Mouse (Mus musculus): ENCODE results near the gene BC035044. TPM values are rescaled to one million over a fixed set of nuclear protein-coding genes. Genes with fewer than 3 reads are reported as not detected.
A peak's percentile ranks its signal among the peaks of the same experiment; 100 is the strongest.

The BC035044 gene
- polyA plus RNA-seq, 1 experiment from 2014 or later: 1.9 TPM

DNA sequence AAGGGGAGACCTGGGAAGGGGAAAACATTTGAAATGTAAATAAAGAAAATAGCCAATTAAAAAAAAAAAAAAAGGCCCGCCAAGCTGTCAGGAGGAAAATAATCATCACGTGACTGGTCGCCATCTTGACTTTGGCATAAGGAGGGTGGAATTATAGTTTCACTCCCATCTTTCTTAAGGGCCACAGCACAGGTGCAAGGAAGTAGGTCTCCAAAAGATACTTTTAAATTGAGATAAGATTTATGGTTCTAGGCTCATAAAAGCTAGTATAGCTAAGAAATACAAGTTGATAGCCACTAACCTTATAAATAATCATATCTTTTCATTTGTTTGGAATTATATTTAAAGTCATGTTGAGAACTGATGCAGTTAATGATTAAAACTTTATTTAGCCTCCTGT lies 36.0 kb downstream of the BC035044 start:
- ATAC-seq (ENCODE audit: insufficient number of reproducible peaks, insufficient read depth, low FRiP score, low read depth): no peak
- H3K27ac ChIP-seq (ENCODE audit: low read length): no peak overlapping the region
- H3K4me3 ChIP-seq (ENCODE audit: low read depth, low read length): no peak overlapping the region
- H3K9ac ChIP-seq (replicated peaks; ENCODE audit: low read depth, low read length): no peak overlapping the region
- H3K36me3 ChIP-seq (ENCODE audit: control insufficient read depth, insufficient read depth, low read length): no peaks in the 10 kb centered on the region
- H3K27me3 ChIP-seq (ENCODE audit: control insufficient read depth, insufficient read depth, low read length): no peaks in the 10 kb centered on the region
- 91% methylated on average over 3 of the region's 3 CpGs for WGBS
- H3K4me1 ChIP-seq (ENCODE audit: control insufficient read depth, insufficient read depth, low read length): no peaks in the 10 kb centered on the region
- H3K9me3 ChIP-seq (ENCODE audit: control insufficient read depth, low read depth, low read length): no peaks in the 10 kb centered on the region
- H3K4me2 ChIP-seq (replicated peaks; ENCODE audit: low read depth, low read length): no peak overlapping the region

DNA sequence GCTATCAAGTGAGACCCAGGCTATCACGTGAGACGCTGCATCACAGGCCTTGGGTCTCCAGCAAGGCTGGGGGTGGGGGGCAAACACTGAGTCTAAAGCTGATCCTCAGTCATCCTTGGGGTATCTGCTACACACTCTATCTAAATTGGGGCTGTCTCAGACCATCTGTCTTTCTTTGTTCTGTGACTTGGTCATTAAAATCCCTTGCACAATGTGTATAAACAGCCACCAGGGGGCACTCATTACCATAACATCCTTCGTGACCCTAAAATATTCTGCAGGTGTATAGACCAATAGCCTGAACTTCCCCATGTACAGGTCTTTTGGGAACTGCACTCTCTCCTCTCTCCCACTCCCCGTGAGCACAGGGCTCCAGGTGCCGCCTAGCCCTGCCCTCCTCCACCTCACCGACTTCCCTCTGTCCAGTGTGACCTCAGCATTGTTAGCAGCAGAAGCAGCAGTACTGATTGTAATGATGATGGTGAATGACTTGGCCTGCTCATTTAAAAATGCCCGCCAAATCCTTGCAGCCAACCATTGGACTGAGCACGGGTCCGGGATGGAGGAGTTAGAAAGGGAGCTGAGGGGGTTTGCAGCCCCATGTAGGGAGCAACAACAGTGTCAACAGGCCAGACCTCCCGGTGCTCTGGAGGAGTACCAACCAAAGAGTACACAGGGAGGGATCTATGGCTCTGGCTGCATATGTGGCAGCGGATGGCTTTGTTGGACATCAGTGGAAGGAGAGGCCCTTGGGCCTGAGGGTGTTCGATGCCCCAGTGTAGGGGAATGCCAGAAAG lies 36.7 kb downstream of the BC035044 start:
- no peaks in the 10 kb centered on the region for H3K27me3 ChIP-seq (ENCODE audit: control insufficient read depth, insufficient read depth, low read length)
- ATAC-seq (ENCODE audit: insufficient number of reproducible peaks, insufficient read depth, low FRiP score, low read depth): peak; percentile 60; the same call in 1 of the 2 replicates
- WGBS: 47% methylated on average over 12 of the region's 12 CpGs
- no peaks in the 10 kb centered on the region for H3K4me1 ChIP-seq (ENCODE audit: control insufficient read depth, insufficient read depth, low read length)
- H3K4me2 ChIP-seq (replicated peaks; ENCODE audit: low read depth, low read length): no peak overlapping the region
- H3K4me3 ChIP-seq (ENCODE audit: low read depth, low read length): no peak overlapping the region
- no peaks in the 10 kb centered on the region for H3K9me3 ChIP-seq (ENCODE audit: control insufficient read depth, low read depth, low read length)
- no peak overlapping the region for H3K9ac ChIP-seq (replicated peaks; ENCODE audit: low read depth, low read length)
- H3K27ac ChIP-seq (ENCODE audit: low read length): no peak overlapping the region
- no peaks in the 10 kb centered on the region for H3K36me3 ChIP-seq (ENCODE audit: control insufficient read depth, insufficient read depth, low read length)

DNA sequence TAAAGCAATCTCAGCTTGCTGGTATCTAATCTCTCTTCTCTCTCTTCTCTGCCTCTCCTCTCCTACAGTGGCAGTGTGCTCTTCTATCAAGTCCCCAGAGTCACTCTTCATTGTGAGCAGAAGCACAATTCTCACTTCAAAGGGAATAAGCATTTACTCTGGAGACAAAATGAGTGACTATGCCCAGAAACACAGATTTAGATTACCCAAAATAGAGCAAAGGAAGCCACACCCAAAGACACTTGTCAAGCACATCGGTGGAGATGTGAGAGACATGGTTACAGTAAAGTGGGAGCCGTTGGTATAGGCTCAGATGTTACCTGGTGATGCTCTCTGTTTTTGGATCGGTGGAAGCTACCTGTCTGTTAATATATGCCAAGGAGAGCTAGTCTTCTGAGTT lies 38.2 kb downstream of the BC035044 start:
- 81% methylated on average over 3 of the region's 3 CpGs for WGBS
- no peaks in the 10 kb centered on the region for H3K36me3 ChIP-seq (ENCODE audit: control insufficient read depth, insufficient read depth, low read length)
- ATAC-seq (ENCODE audit: insufficient number of reproducible peaks, insufficient read depth, low FRiP score, low read depth): no peak

DNA sequence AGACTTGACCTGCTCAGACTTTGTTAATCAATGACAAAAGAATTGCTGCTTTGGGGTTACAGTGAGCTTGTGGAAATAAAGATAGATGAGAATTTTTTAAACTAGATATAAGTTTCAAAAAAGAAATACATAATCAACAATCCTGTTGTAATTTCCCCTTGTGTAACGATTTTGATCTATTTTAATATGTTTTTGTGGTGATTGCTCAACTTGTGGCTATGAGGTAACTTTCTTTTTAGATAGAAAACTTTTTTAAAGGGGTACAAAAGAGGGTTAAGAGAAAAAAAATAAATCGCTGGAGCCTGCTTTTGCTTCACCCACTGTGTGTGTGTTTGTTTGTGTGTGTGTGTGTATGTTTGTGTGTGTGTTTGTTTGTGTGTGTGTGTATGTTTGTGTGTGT lies 39.8 kb downstream of the BC035044 start:
- no peak overlapping the region for H3K4me2 ChIP-seq (replicated peaks; ENCODE audit: low read depth, low read length)
- no peaks in the 10 kb centered on the region for H3K27me3 ChIP-seq (ENCODE audit: control insufficient read depth, insufficient read depth, low read length)
- WGBS: 83% methylated on average over 2 of the region's 2 CpGs
- no peak overlapping the region for H3K27ac ChIP-seq (ENCODE audit: low read length)
- H3K4me3 ChIP-seq (ENCODE audit: low read depth, low read length): no peak overlapping the region
- H3K36me3 ChIP-seq (ENCODE audit: control insufficient read depth, insufficient read depth, low read length): no peaks in the 10 kb centered on the region
- no peaks in the 10 kb centered on the region for H3K9me3 ChIP-seq (ENCODE audit: control insufficient read depth, low read depth, low read length)
- H3K9ac ChIP-seq (replicated peaks; ENCODE audit: low read depth, low read length): no peak overlapping the region
- H3K4me1 ChIP-seq (ENCODE audit: control insufficient read depth, insufficient read depth, low read length): no peaks in the 10 kb centered on the region
- ATAC-seq (ENCODE audit: insufficient number of reproducible peaks, insufficient read depth, low FRiP score, low read depth): no peak

More for the DNA sequence above, 38.2 kb downstream of the BC035044 start:
- no peaks in the 10 kb centered on the region for H3K4me1 ChIP-seq (ENCODE audit: control insufficient read depth, insufficient read depth, low read length)
- no peak overlapping the region for H3K4me2 ChIP-seq (replicated peaks; ENCODE audit: low read depth, low read length)
- H3K9me3 ChIP-seq (ENCODE audit: control insufficient read depth, low read depth, low read length): no peaks in the 10 kb centered on the region
- no peak overlapping the region for H3K9ac ChIP-seq (replicated peaks; ENCODE audit: low read depth, low read length)
- no peaks in the 10 kb centered on the region for H3K27me3 ChIP-seq (ENCODE audit: control insufficient read depth, insufficient read depth, low read length)
- H3K4me3 ChIP-seq (ENCODE audit: low read depth, low read length): no peak overlapping the region
- no peak overlapping the region for H3K27ac ChIP-seq (ENCODE audit: low read length)

DNA sequence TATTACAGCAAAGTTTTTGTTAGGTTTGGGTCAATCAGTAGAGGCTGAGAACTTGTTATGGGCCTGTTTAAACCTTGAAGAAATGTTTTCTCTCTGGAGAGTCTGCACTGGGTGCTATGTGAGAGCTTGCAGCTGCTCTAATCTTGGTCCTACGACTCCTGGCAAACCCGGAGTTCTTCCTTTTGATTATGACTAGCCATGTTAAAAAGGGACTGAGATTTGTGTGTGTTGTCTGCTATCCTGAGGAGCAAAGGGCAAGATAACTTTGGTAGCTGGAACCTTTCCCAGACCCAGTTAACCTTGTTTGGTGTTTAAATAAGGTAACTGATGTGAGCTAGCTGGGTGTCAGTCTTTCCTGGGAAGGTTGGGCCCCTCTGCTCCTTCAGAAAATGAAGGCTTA lies 40.3 kb downstream of the BC035044 start:
- H3K4me1 ChIP-seq (ENCODE audit: control insufficient read depth, insufficient read depth, low read length): no peaks in the 10 kb centered on the region
- no peak overlapping the region for H3K4me3 ChIP-seq (ENCODE audit: low read depth, low read length)
- H3K27ac ChIP-seq (ENCODE audit: low read length): no peak overlapping the region
- no peak for ATAC-seq (ENCODE audit: insufficient number of reproducible peaks, insufficient read depth, low FRiP score, low read depth)
- no peak overlapping the region for H3K9ac ChIP-seq (replicated peaks; ENCODE audit: low read depth, low read length)
- H3K4me2 ChIP-seq (replicated peaks; ENCODE audit: low read depth, low read length): no peak overlapping the region
- H3K27me3 ChIP-seq (ENCODE audit: control insufficient read depth, insufficient read depth, low read length): no peaks in the 10 kb centered on the region
- WGBS: 43% methylated on average over 2 of the region's 2 CpGs
- H3K36me3 ChIP-seq (ENCODE audit: control insufficient read depth, insufficient read depth, low read length): no peaks in the 10 kb centered on the region
- no peaks in the 10 kb centered on the region for H3K9me3 ChIP-seq (ENCODE audit: control insufficient read depth, low read depth, low read length)

DNA sequence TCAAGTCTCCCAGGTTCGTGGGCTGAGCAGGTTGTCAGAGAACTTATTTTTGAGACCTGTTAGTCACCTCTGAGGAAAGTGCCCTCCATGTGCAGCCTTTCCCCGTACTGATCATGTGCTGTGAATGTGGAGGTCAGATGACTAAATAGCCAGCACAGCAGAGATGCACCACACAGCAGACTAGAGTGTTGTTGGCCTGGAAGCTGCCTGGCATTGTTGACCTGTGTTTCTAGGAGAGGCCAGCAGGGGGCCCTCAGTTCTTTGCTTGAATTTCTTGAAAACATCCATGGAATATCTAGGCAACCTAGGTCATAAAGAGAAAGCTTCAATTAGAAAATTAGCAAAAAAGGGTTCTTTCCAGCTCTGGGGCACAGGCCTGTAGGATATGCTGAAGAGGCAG lies 41.0 kb downstream of the BC035044 start:
- H3K4me3 ChIP-seq (ENCODE audit: low read depth, low read length): no peak overlapping the region
- H3K27me3 ChIP-seq (ENCODE audit: control insufficient read depth, insufficient read depth, low read length): no peaks in the 10 kb centered on the region
- no peaks in the 10 kb centered on the region for H3K36me3 ChIP-seq (ENCODE audit: control insufficient read depth, insufficient read depth, low read length)
- H3K4me2 ChIP-seq (replicated peaks; ENCODE audit: low read depth, low read length): no peak overlapping the region
- no peaks in the 10 kb centered on the region for H3K4me1 ChIP-seq (ENCODE audit: control insufficient read depth, insufficient read depth, low read length)
- WGBS: 58% methylated on average over 2 of the region's 2 CpGs
- no peak overlapping the region for H3K27ac ChIP-seq (ENCODE audit: low read length)
- no peaks in the 10 kb centered on the region for H3K9me3 ChIP-seq (ENCODE audit: control insufficient read depth, low read depth, low read length)
- ATAC-seq (ENCODE audit: insufficient number of reproducible peaks, insufficient read depth, low FRiP score, low read depth): no peak
- no peak overlapping the region for H3K9ac ChIP-seq (replicated peaks; ENCODE audit: low read depth, low read length)

DNA sequence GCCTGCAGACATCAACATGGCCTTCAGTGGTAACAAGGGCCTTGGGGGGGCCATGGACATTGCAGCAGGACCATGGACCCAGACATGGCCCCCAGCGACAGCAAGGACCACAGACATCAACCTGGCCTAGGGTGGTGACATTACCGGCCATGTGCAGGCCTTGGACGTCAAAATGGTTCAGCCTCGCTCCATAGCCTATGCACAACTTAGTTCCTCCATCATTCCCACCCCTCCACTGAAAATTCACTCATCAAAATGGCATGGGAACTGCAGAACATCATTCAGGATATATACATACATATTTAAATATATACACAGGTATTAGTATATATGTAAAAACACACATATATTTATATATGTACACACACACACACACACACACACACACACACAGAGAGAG lies 43.5 kb downstream of the BC035044 start:
- H3K9me3 ChIP-seq (ENCODE audit: control insufficient read depth, low read depth, low read length): no peaks in the 10 kb centered on the region
- no peak overlapping the region for H3K9ac ChIP-seq (replicated peaks; ENCODE audit: low read depth, low read length)
- H3K4me3 ChIP-seq (ENCODE audit: low read depth, low read length): no peak overlapping the region
- no peaks in the 10 kb centered on the region for H3K27me3 ChIP-seq (ENCODE audit: control insufficient read depth, insufficient read depth, low read length)
- no peak for ATAC-seq (ENCODE audit: insufficient number of reproducible peaks, insufficient read depth, low FRiP score, low read depth)
- peaks cover 3% of the 10 kb centered on the region; the same call in 1 of the 2 replicates for H3K4me1 ChIP-seq (ENCODE audit: control insufficient read depth, insufficient read depth, low read length)
- no peaks in the 10 kb centered on the region for H3K36me3 ChIP-seq (ENCODE audit: control insufficient read depth, insufficient read depth, low read length)
- no peak overlapping the region for H3K4me2 ChIP-seq (replicated peaks; ENCODE audit: low read depth, low read length)
- no peak overlapping the region for H3K27ac ChIP-seq (ENCODE audit: low read length)
- WGBS: 93% methylated on average over 4 of the region's 4 CpGs

DNA sequence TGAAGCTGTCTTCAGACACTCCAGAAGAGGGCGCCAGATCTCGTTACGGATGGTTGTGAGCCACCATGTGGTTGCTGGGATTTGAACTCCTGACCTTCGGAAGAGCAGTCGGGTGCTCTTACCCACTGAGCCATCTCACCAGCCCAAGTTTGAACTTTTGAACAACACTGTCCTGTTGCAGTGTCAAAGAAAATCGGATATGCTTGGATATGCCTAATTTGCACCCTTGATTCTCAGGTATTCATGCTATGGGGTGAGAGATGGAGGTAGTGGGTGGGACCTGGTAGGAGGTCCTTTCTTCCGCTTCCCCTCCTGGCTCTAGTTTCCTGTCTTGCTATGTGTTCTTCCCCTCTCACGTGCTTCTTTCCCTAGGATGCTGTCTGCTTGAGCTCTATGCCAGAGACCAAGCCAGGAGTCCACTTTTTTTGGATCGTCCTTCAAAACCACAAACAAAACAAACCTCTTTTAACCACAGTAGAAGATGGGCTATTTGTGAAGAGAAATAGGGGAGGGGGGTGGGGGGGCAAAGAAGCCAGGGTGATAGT lies 44.9 kb downstream of the BC035044 start:
- 71% methylated on average over 6 of the region's 9 CpGs for WGBS
- H3K4me1 ChIP-seq (ENCODE audit: control insufficient read depth, insufficient read depth, low read length): peaks cover 3% of the 10 kb centered on the region; the same call in 1 of the 2 replicates
- ATAC-seq (ENCODE audit: insufficient number of reproducible peaks, insufficient read depth, low FRiP score, low read depth): no peak
- no peak overlapping the region for H3K4me3 ChIP-seq (ENCODE audit: low read depth, low read length)
- no peaks in the 10 kb centered on the region for H3K9me3 ChIP-seq (ENCODE audit: control insufficient read depth, low read depth, low read length)
- H3K27ac ChIP-seq (ENCODE audit: low read length): no peak overlapping the region
- H3K9ac ChIP-seq (replicated peaks; ENCODE audit: low read depth, low read length): no peak overlapping the region
- H3K4me2 ChIP-seq (replicated peaks; ENCODE audit: low read depth, low read length): no peak overlapping the region
- H3K27me3 ChIP-seq (ENCODE audit: control insufficient read depth, insufficient read depth, low read length): no peaks in the 10 kb centered on the region
- no peaks in the 10 kb centered on the region for H3K36me3 ChIP-seq (ENCODE audit: control insufficient read depth, insufficient read depth, low read length)

All from stomach, embryonic 14.5 days (tissue).